Mouse (Mus musculus) myocyte (in vitro differentiated cells): ENCODE data around the gene Bcap31.

Source experiments
- E2F4 ChIP-seq: IDR thresholded peaks from one replicate; pipeline ENCODE4 v1.6.1; 2011; ENCODE audit warnings: mild to moderate bottlenecking, control low read depth, moderate library complexity; ENCODE audit not compliant: insufficient read depth
- MAX ChIP-seq: IDR thresholded peaks from one replicate; pipeline ENCODE4 v1.6.1; 2011; ENCODE audit warnings: low read depth, mild to moderate bottlenecking, control low read depth
- MYOD1 ChIP-seq, 3 experiments: IDR thresholded peaks; one replicate each; pipeline ENCODE4 v1.6.1; 2011; ENCODE audit warnings: control low read depth in 2 of 3, low read depth in 2 of 3, mild to moderate bottlenecking in 2 of 3, moderate library complexity in 1 of 3; ENCODE audit not compliant: insufficient read length in 2 of 3, control insufficient read depth in 1 of 3
- MYOG ChIP-seq, 3 experiments: IDR thresholded peaks; one replicate each; pipeline ENCODE4 v1.6.1; 2011; ENCODE audit warnings: control low read depth in 2 of 3, low read depth in 2 of 3, mild to moderate bottlenecking in 2 of 3; ENCODE audit not compliant: insufficient read length in 2 of 3, control insufficient read depth in 1 of 3, insufficient read depth in 1 of 3
- POLR2A ChIP-seq: IDR thresholded peaks from one replicate; pipeline ENCODE4 v1.6.1; 2011; ENCODE audit warnings: low read depth, mild to moderate bottlenecking, control low read depth, moderate library complexity; ENCODE audit not compliant: insufficient read length
- POLR2AphosphoS2 ChIP-seq: IDR thresholded peaks from one replicate; pipeline ENCODE4 v1.6.1; 2011; ENCODE audit warnings: low read depth, control low read depth; ENCODE audit not compliant: insufficient read length
- REST ChIP-seq: IDR thresholded peaks from one replicate; pipeline ENCODE4 v1.6.1; 2011; ENCODE audit warnings: mild to moderate bottlenecking, control low read depth, moderate library complexity; ENCODE audit not compliant: insufficient read depth, insufficient read length
- TCF12 ChIP-seq: IDR thresholded peaks from one replicate; pipeline ENCODE4 v1.6.1; 2011; ENCODE audit warnings: mild to moderate bottlenecking, control low read depth; ENCODE audit not compliant: poor library complexity, insufficient read depth, severe bottlenecking
- TCF3 ChIP-seq: IDR thresholded peaks from one replicate; pipeline ENCODE4 v1.6.1; 2011; ENCODE audit warnings: low read depth, control low read depth; ENCODE audit not compliant: insufficient read length
- USF1 ChIP-seq: IDR thresholded peaks from one replicate; pipeline ENCODE4 v1.6.1; 2011; ENCODE audit warnings: low read depth, mild to moderate bottlenecking, control low read depth, moderate library complexity

GRCm38 (mm10) chrX:73765311-73765710 lies 49.3 kb upstream of the Bcap31 start:
- no peak for TF ChIP-seq POLR2AphosphoS2
- TF ChIP-seq TCF3: no peak
- no peak for TF ChIP-seq POLR2A
- no peak for TF ChIP-seq REST
- no peak for TF ChIP-seq E2F4
- no peak for TF ChIP-seq MYOD1 (IDR thresholded peaks at IDR 0.05; ENCODE audit: control insufficient read depth in 1 of 3, insufficient read length in 2 of 3, low read depth in 2 of 3)
- no peak for TF ChIP-seq MAX
- TF ChIP-seq TCF12: no peak
- no peak for TF ChIP-seq USF1
- TF ChIP-seq MYOG (IDR thresholded peaks at IDR 0.05; ENCODE audit: control insufficient read depth in 1 of 3, insufficient read depth in 1 of 3, insufficient read length in 2 of 3, low read depth in 2 of 3): no peak
